Mouse (Mus musculus): ENCODE measurements around the gene Creld2.

GRCm38 (mm10) chr15:88841580-88842299 lies 22.3 kb downstream of the Creld2 start:
- TF ChIP-seq CTCF (IDR thresholded peaks at IDR 0.05; ENCODE audit: low read depth, low read length) = no peak
- TF ChIP-seq POLR2A (IDR thresholded peaks at IDR 0.05; ENCODE audit: borderline replicate concordance, low read depth, low read length) = no peak
